Mouse (Mus musculus): ENCODE data around the gene Dnah11.
"Not testable (repeated sequence)": the region's sequence is repeated elsewhere in the genome, so short reads cannot be mapped to it uniquely, and the experiment has no call there.

DNA sequence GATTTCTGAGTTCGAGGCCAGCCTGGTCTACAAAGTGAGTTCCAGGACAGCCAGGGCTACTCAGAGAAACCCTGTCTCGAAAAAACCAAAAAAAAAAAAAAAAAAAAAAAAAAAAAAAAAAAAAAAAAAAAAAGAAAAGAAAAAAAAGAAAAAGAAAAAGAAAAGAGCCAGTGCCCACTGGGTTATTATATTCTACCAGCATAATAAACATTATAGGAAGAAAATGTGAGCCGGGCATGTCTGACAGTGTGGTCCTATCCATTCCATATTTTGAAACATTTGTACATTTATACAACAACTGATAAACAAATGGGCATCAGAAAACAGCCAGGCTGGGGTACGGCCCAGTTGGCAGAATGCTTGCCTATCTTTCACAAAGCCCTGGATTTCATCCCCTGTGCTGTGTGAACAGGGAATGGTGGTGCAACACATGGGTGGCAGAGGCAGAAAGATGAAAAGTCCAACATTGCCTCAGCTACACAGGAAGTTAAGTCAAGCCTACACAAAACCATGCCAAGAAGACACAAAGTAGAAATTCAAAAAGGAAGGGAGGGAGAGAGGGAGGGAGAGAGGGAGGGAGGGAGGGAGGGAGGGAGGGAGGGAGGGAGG is 293.5 kb downstream of the Dnah11 start:
- not testable (repeated sequence) for TF ChIP-seq POLR2A (IDR thresholded peaks at IDR 0.05; ENCODE audit: borderline replicate concordance, low read depth, low read length); CTCF (IDR thresholded peaks at IDR 0.05; ENCODE audit: low read depth, low read length)

All from bone marrow macrophage, adult 2 months (primary cell).